Mouse (Mus musculus) thymus, adult 2 months (tissue): Measurements from ENCODE around the gene Tpm4.

Experiments
- CTCF ChIP-seq: fragments of 200-500 bp; IDR thresholded peaks from 2 replicates; pipeline ENCODE4 v1.5.1; 2012; ENCODE audit warnings: mild to moderate bottlenecking, control low read depth, low read length, moderate library complexity, borderline replicate concordance; ENCODE audit not compliant: control insufficient read depth, poor library complexity, insufficient read depth; ENCODE audit errors: extremely low read depth
- POLR2A ChIP-seq: fragments of 200-500 bp; IDR thresholded peaks from 2 replicates; pipeline ENCODE4 v1.6.1; 2012; ENCODE audit warnings: mild to moderate bottlenecking, low read length, control low read depth, moderate library complexity; ENCODE audit not compliant: control insufficient read depth, poor library complexity, insufficient read depth; ENCODE audit errors: extremely low read depth

DNA sequence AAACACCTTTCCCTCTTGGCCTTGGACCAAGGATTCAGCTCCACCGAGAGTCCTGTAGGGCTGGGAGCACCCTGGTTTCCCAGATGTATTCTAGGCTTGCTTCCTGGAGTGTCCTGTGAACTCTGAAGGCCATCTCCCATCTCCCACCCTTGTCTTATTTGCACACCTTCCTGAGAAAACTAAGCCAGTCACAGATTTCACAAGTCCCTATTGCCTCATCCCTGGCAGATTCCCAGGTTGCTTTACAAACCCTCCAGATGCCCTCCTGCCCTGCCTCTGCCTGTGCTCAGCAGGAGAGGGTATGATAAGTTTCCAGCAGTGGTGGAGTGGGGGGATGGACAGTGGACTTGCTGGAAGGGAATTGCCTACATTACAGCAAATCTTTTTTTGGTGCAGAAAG, 11.3 kb downstream of the Tpm4 start:
- TF ChIP-seq CTCF (no peak), POLR2A (no peak)
